Mouse (Mus musculus) midbrain, postnatal 0 days (tissue): ENCODE measurements around the gene Lcn5. TPM values are rescaled to one million over a fixed set of nuclear protein-coding genes. Genes with fewer than 3 reads are reported as not detected.
A peak's percentile ranks its signal among the peaks of the same experiment; 100 is the strongest.

ENCODE experiments used
- ATAC-seq: fragments of 200-750 bp; cut with Nextera tagmentation; 2 replicates; pipeline ENCODE4 v1.8.0; 2017; ENCODE audit warnings: moderate number of reproducible peaks, mild to moderate bottlenecking, moderate TSS enrichment, moderate library complexity; ENCODE audit not compliant: low FRiP score
- DNase-seq: peaks from one replicate; pipeline ENCODE4 v3.0.0-alpha.2; 2015; ENCODE audit warnings: low spot score
- H3K27ac ChIP-seq: fragments of 300-500 bp; sonication (generic); 2 replicates; pipeline ENCODE4 v1.5.1; 2014; ENCODE audit warnings: low read depth, mild to moderate bottlenecking, low read length, mixed read lengths
- H3K27me3 ChIP-seq: fragments of 300-500 bp; sonication (generic); 2 replicates; pipeline ENCODE4 v1.6.1; 2014; ENCODE audit warnings: low read length, control low read depth, mixed read lengths; ENCODE audit not compliant: insufficient read depth
- H3K36me3 ChIP-seq: fragments of 300-500 bp; sonication (generic); 2 replicates; pipeline ENCODE4 v1.6.1; 2014; ENCODE audit warnings: low read length, control low read depth, mixed read lengths; ENCODE audit not compliant: insufficient read depth
- H3K4me1 ChIP-seq: fragments of 300-500 bp; sonication (generic); 2 replicates; pipeline ENCODE4 v1.6.1; 2014; ENCODE audit warnings: mild to moderate bottlenecking, control low read depth, antibody characterized with exemption, low read length, mixed read lengths; ENCODE audit not compliant: insufficient read depth
- H3K4me2 ChIP-seq: fragments of 300-500 bp; sonication (generic); 2 replicates; pipeline ENCODE4 v1.6.1; 2014; ENCODE audit warnings: low read depth, mild to moderate bottlenecking, low read length, mixed read lengths; ENCODE audit not compliant: poor library complexity, severe bottlenecking
- H3K4me3 ChIP-seq: fragments of 300-500 bp; sonication (generic); 2 replicates; pipeline ENCODE4 v1.5.1; 2014; ENCODE audit warnings: low read depth, mild to moderate bottlenecking, low read length, moderate library complexity
- H3K9ac ChIP-seq: fragments of 300-500 bp; sonication (generic); replicated peaks from 2 replicates; pipeline ENCODE4 v1.6.1; 2014; ENCODE audit warnings: mild to moderate bottlenecking, low read length, moderate library complexity, mixed read lengths; ENCODE audit not compliant: poor library complexity, severe bottlenecking
- H3K9me3 ChIP-seq: fragments of 300-500 bp; sonication (generic); 2 replicates; pipeline ENCODE4 v1.6.1; 2016; ENCODE audit warnings: low read length, control low read depth
- CTCF ChIP-seq: IDR thresholded peaks from 2 replicates; pipeline ENCODE4 v1.5.1; 2016; ENCODE audit warnings: antibody characterized with exemption, mild to moderate bottlenecking
- WGBS: fragments of 180-500 bp; shearing (Covaris S2); extraction: QIAGEN DNeasy Blood & Tissue Kit; methylation state at CpG from one replicate; pipeline ENCODE4 v1.1.7; 2014; 5-methylcytosine and 5-hydroxymethylcytosine counted together
- polyA plus RNA-seq: library from polyadenylated mRNA; unstranded; fragments of >200 nt; fragmentation: Nextera tagmentation; extraction: Ambion mirVana; gene quantifications from 2 replicates; pipeline ENCODE4 v1.2.1, GENCODE M21; 2015
- total RNA-seq: library from RNA; depleted of rRNA; stranded (reverse); fragments of >200 nt; gene quantifications from 2 replicates; pipeline ENCODE4 v1.2.3, GENCODE M21; 2014; rRNA removed

Gene Lcn5
- total RNA-seq: not detected in 2 replicates
- polyA plus RNA-seq: not detected in 2 replicates

GRCm38 (mm10) chr2:25657652-25658051 is at the start of gene Lcn5:
Gene Lcn5 (plus strand): TSS chr2:25657952.
- no peaks in the 10 kb centered on the region for H3K4me1 ChIP-seq
- TF ChIP-seq CTCF: no peak
- H3K36me3 ChIP-seq: no peaks in the 10 kb centered on the region
- ATAC-seq (no peak), DNase-seq (no peak)
- H3K4me3 ChIP-seq: no peak within 1 kb of the TSS
- no peaks in the 10 kb centered on the region for H3K27me3 ChIP-seq
- no peak within 1 kb of the TSS for H3K4me2 ChIP-seq
- H3K9me3 ChIP-seq: no peaks in the 10 kb centered on the region
- no peak within 1 kb of the TSS for H3K9ac ChIP-seq
- no peak within 1 kb of the TSS for H3K27ac ChIP-seq

GRCm38 (mm10) chr2:25608671-25609070 is 49.1 kb upstream of the Lcn5 start:
- H3K9ac ChIP-seq: peak overlapping the region; percentile 96; the same call in 1 of the 2 replicates
- H3K27me3 ChIP-seq: no peaks in the 10 kb centered on the region
- H3K9me3 ChIP-seq: no peaks in the 10 kb centered on the region
- peak overlapping the region; percentile 75 for H3K4me2 ChIP-seq
- TF ChIP-seq CTCF: no peak
- peaks cover 3% of the 10 kb centered on the region for H3K4me1 ChIP-seq
- peak overlapping the region; percentile 96 for H3K27ac ChIP-seq
- peak overlapping the region; percentile 100 for H3K4me3 ChIP-seq
- no peaks in the 10 kb centered on the region for H3K36me3 ChIP-seq
- DNase-seq (no peak), ATAC-seq (no peak)
- WGBS: 72% methylated on average over 10 of the region's 10 CpGs

DNA sequence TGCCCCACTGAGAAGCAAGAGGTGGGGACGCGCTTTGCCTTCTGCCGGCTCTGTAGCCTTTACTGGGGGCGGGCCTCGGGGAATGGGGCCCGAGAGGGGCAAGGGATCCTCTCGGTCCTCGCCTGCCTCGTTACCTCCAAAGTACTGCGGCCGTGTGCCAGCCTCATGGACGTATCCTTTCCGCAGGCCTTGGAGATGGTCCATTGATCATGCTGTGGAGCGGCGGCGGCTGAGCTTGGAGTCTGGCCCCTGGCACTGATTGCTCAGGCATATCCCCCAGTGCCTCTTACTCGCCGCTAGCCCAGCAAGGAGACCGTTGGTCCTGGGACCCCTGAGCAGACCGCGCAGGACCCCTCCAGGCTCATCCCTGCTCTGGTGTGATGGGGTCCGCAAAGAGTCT is 41.4 kb upstream of the Lcn5 start:
- ATAC-seq (no peak), DNase-seq (no peak)

DNA sequence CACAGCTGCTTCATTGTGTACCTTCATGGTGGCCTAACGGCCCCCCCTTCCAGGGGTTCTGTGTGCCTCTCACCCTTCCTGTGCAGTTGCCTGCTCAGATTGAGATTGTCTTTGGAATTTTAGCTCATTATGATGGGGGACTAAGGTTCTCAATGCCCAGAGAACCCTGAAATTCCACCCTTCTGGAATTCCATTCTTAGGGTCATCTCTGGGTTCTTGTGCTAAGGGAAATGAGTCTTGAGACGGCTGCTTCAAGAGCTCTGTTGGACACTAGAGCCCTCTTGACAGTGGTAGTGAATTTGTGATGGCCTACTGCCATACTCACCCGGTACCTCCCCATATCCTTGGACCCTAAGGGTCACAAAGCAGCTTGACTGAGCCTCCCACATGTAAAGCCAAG is 40.2 kb upstream of the Lcn5 start, which contains the start of gene Ccdc183:
Gene Ccdc183, minus strand, starts transcription at position 101 of the 400 bp plus-strand sequence.
- Histone ChIP-seq H3K27ac (no peak within 1 kb of the TSS), H3K4me1 (peaks cover 5% of the 10 kb centered on the region; the same call in 1 of the 2 replicates), H3K4me3 (no peak within 1 kb of the TSS), H3K4me2 (no peak within 1 kb of the TSS), H3K27me3 (peaks cover 27% of the 10 kb centered on the region), H3K36me3 (no peaks in the 10 kb centered on the region), H3K9ac (no peak within 1 kb of the TSS), H3K9me3 (no peaks in the 10 kb centered on the region)
- no peak for TF ChIP-seq CTCF
- WGBS: 78% methylated on average over 3 of the region's 3 CpGs
- ATAC-seq (no peak), DNase-seq (no peak)

More for the DNA sequence above, 41.4 kb upstream of the Lcn5 start:
- Histone ChIP-seq H3K4me1 (peaks cover 5% of the 10 kb centered on the region; the same call in 1 of the 2 replicates), H3K9ac (no peak overlapping the region), H3K27ac (no peak overlapping the region), H3K4me2 (peak overlapping the region; percentile 26; the same call in 1 of the 2 replicates), H3K4me3 (peak overlapping the region; percentile 11; the same call in 1 of the 2 replicates), H3K27me3 (peaks cover 27% of the 10 kb centered on the region), H3K36me3 (no peaks in the 10 kb centered on the region), H3K9me3 (no peaks in the 10 kb centered on the region)
- 19% methylated on average over 22 of the region's 22 CpGs for WGBS
- no peak for TF ChIP-seq CTCF

DNA sequence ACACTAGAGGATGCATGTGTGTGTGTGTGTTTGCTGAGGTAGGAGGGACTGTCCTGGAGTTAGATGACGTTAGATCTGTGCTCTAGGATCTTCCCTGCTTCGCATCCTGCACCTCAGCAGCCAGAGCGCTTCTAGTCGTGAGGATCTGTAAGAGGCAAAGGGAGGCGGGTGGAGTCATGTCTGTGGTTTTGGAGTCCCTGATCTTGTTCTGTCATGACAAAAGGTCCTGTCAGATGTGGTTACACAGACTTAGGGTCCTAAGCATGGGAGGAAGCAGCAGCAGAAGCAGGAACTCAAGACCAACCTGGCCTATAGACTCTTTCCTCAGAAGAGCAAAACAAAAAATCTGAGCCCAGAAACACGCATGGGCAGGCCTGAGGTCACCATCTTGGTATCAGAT is 37.4 kb upstream of the Lcn5 start:
- no peak for TF ChIP-seq CTCF
- no peak for DNase-seq
- no peak overlapping the region for H3K4me2 ChIP-seq

GRCm38 (mm10) chr2:25620852-25621228 is 36.9 kb upstream of the Lcn5 start:
- Histone ChIP-seq H3K9ac (peak overlapping the region; percentile 56; the same call in 1 of the 2 replicates), H3K4me3 (peak overlapping the region; percentile 46), H3K27me3 (peaks cover 19% of the 10 kb centered on the region), H3K36me3 (no peaks in the 10 kb centered on the region), H3K4me2 (peak overlapping the region; percentile 65), H3K27ac (no peak overlapping the region), H3K9me3 (no peaks in the 10 kb centered on the region), H3K4me1 (peaks cover 5% of the 10 kb centered on the region; the same call in 1 of the 2 replicates)
- TF ChIP-seq CTCF: no peak
- WGBS: 90% methylated on average over 4 of the region's 4 CpGs
- DNase-seq (no peak), ATAC-seq (no peak)

More for the DNA sequence above, 37.4 kb upstream of the Lcn5 start:
- no peak overlapping the region for H3K9ac ChIP-seq
- H3K9me3 ChIP-seq: no peaks in the 10 kb centered on the region
- peaks cover 23% of the 10 kb centered on the region for H3K27me3 ChIP-seq
- peaks cover 5% of the 10 kb centered on the region; the same call in 1 of the 2 replicates for H3K4me1 ChIP-seq
- 85% methylated on average over 6 of the region's 6 CpGs for WGBS
- H3K4me3 ChIP-seq: no peak overlapping the region
- ATAC-seq: no peak
- no peak overlapping the region for H3K27ac ChIP-seq
- no peaks in the 10 kb centered on the region for H3K36me3 ChIP-seq
